Mouse (Mus musculus): ENCODE data around the gene Pitx3. TPM values are rescaled to one million over a fixed set of nuclear protein-coding genes. Genes with fewer than 3 reads are reported as not detected.

Gene Pitx3
- polyA plus RNA-seq, 1 experiment from 2014 or later, result 0.18 TPM

DNA sequence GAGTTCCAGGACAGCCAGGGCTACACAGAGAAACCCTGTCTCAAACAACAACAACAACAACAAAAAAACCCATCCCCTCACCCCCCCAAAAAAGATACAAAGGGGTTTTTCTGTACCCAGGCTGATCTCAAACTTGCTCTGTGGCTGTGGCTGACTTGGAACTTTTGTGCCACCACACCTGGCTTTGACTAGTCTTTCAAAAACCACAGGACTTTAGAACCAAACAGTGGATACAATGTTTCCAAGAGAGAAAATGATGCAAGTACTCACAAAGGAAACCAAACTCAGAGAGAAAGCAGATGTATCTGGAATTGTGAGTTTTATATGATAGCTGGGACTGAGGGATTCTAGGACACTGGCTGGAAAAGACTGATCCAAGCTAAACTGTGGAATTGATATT is 23.5 kb downstream of the Pitx3 start:
- ATAC-seq (ENCODE audit: low FRiP score), result no peak
- peak; percentile 8 for DNase-seq (ENCODE audit: low spot score, missing footprints)

DNA sequence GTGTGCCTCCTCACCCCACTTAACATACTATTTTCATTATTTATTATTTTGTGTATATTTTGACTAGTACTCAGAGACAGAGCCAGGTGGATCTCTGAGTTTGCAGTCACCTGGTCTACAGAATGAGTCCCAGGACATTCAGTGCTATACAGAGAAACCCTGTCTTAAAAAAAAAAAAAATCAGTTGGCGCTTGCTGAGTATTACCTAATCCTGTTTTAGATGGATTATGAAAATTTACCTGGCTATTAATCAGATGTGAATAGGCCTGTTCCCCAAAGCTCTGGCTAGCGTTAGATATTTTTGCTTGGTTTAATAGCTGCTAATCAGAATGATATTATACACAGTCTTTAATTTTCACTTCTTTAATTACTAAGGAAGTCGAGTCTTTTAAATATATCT is 24.2 kb downstream of the Pitx3 start:
- 84% methylated on average over 3 of the region's 3 CpGs for WGBS
- Histone ChIP-seq H3K27ac (ENCODE audit: low read depth, low read length) (no peak overlapping the region), H3K9me3 (ENCODE audit: control insufficient read depth, low read length) (no peaks in the 10 kb centered on the region), H3K4me3 (ENCODE audit: low read depth, low read length) (no peak overlapping the region), H3K9ac (ENCODE audit: low read length) (no peak overlapping the region), H3K4me2 (no peak overlapping the region), H3K4me1 (ENCODE audit: control insufficient read depth, insufficient read depth, low read length) (no peaks in the 10 kb centered on the region), H3K36me3 (ENCODE audit: control insufficient read depth, insufficient read depth, low read length) (no peaks in the 10 kb centered on the region), H3K27me3 (ENCODE audit: control insufficient read depth, insufficient read depth, low read length) (no peaks in the 10 kb centered on the region)
- ATAC-seq (ENCODE audit: low FRiP score) (no peak), DNase-seq (ENCODE audit: low spot score, missing footprints) (peak; percentile 64)

More for the DNA sequence above, 23.5 kb downstream of the Pitx3 start:
- no peak overlapping the region for H3K9ac ChIP-seq (ENCODE audit: low read length)
- H3K4me3 ChIP-seq (ENCODE audit: low read depth, low read length), result no peak overlapping the region
- no peaks in the 10 kb centered on the region for H3K27me3 ChIP-seq (ENCODE audit: control insufficient read depth, insufficient read depth, low read length)
- no peaks in the 10 kb centered on the region for H3K9me3 ChIP-seq (ENCODE audit: control insufficient read depth, low read length)
- H3K4me1 ChIP-seq (ENCODE audit: control insufficient read depth, insufficient read depth, low read length), result no peaks in the 10 kb centered on the region
- no peaks in the 10 kb centered on the region for H3K36me3 ChIP-seq (ENCODE audit: control insufficient read depth, insufficient read depth, low read length)
- H3K27ac ChIP-seq (ENCODE audit: low read depth, low read length), result no peak overlapping the region
- no peak overlapping the region for H3K4me2 ChIP-seq

- Histone ChIP-seq H3K27me3 (ENCODE audit: control insufficient read depth, insufficient read depth, low read length) (no peaks in the 10 kb centered on the region), H3K27ac (ENCODE audit: low read depth, low read length) (no peak overlapping the region), H3K9ac (ENCODE audit: low read length) (no peak overlapping the region), H3K4me2 (no peak overlapping the region), H3K9me3 (ENCODE audit: control insufficient read depth, low read length) (no peaks in the 10 kb centered on the region), H3K36me3 (ENCODE audit: control insufficient read depth, insufficient read depth, low read length) (no peaks in the 10 kb centered on the region), H3K4me3 (ENCODE audit: low read depth, low read length) (no peak overlapping the region), H3K4me1 (ENCODE audit: control insufficient read depth, insufficient read depth, low read length) (no peaks in the 10 kb centered on the region)
- peak; percentile 51 for DNase-seq (ENCODE audit: low spot score, missing footprints)
- 82% methylated on average over 6 of the region's 6 CpGs for WGBS
- no peak for ATAC-seq (ENCODE audit: low FRiP score)
Measured at GRCm38 (mm10) chr19:46120872-46121271, 27.3 kb downstream of the Pitx3 start.

GRCm38 (mm10) chr19:46119458-46119857 is 28.7 kb downstream of the Pitx3 start:
- ATAC-seq (ENCODE audit: low FRiP score) (no peak), DNase-seq (ENCODE audit: low spot score, missing footprints) (peak; percentile 26)
- H3K4me2 ChIP-seq, result no peak overlapping the region
- WGBS, result 95% methylated on average over 3 of the region's 3 CpGs
- no peaks in the 10 kb centered on the region for H3K9me3 ChIP-seq (ENCODE audit: control insufficient read depth, low read length)
- no peak overlapping the region for H3K4me3 ChIP-seq (ENCODE audit: low read depth, low read length)
- no peak overlapping the region for H3K9ac ChIP-seq (ENCODE audit: low read length)
- no peaks in the 10 kb centered on the region for H3K27me3 ChIP-seq (ENCODE audit: control insufficient read depth, insufficient read depth, low read length)
- no peak overlapping the region for H3K27ac ChIP-seq (ENCODE audit: low read depth, low read length)
- no peaks in the 10 kb centered on the region for H3K36me3 ChIP-seq (ENCODE audit: control insufficient read depth, insufficient read depth, low read length)
- no peaks in the 10 kb centered on the region for H3K4me1 ChIP-seq (ENCODE audit: control insufficient read depth, insufficient read depth, low read length)

DNA sequence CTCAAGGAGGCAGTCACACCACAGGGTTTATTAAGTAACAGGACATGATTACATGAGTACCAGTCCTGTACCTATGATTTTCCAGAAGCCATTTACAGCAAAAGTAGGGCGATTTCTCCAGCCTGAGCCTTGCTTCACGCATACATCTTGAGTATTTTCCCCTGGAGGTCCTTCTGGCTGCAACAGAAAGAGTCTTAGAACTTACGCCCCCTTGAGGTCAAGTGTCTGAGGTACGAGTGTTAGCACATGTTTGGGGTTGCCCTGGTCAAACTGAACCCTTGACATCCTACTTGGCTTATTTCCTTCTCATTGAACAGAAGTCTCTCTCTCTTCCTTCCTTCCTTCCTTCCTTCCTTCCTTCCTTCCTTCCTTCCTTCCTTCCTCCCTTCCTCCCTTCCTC is 33.5 kb downstream of the Pitx3 start:
- Histone ChIP-seq H3K4me3 (ENCODE audit: low read depth, low read length) (no peak overlapping the region), H3K27ac (ENCODE audit: low read depth, low read length) (no peak overlapping the region), H3K9me3 (ENCODE audit: control insufficient read depth, low read length) (no peaks in the 10 kb centered on the region), H3K4me1 (ENCODE audit: control insufficient read depth, insufficient read depth, low read length) (no peaks in the 10 kb centered on the region), H3K27me3 (ENCODE audit: control insufficient read depth, insufficient read depth, low read length) (no peaks in the 10 kb centered on the region), H3K9ac (ENCODE audit: low read length) (no peak overlapping the region), H3K36me3 (ENCODE audit: control insufficient read depth, insufficient read depth, low read length) (no peaks in the 10 kb centered on the region), H3K4me2 (no peak overlapping the region)
- DNase-seq (ENCODE audit: low spot score, missing footprints), result no peak
- 65% methylated on average over 4 of the region's 4 CpGs for WGBS
- ATAC-seq (ENCODE audit: low FRiP score), result no peak

GRCm38 (mm10) chr19:46110781-46111180 is 37.3 kb downstream of the Pitx3 start:
- ATAC-seq (ENCODE audit: low FRiP score) (no peak), DNase-seq (ENCODE audit: low spot score, missing footprints) (no peak)
- WGBS, result 91% methylated on average over 5 of the region's 5 CpGs
- Histone ChIP-seq H3K4me1 (ENCODE audit: control insufficient read depth, insufficient read depth, low read length) (no peaks in the 10 kb centered on the region), H3K27ac (ENCODE audit: low read depth, low read length) (no peak overlapping the region), H3K4me2 (no peak overlapping the region), H3K27me3 (ENCODE audit: control insufficient read depth, insufficient read depth, low read length) (no peaks in the 10 kb centered on the region), H3K36me3 (ENCODE audit: control insufficient read depth, insufficient read depth, low read length) (no peaks in the 10 kb centered on the region), H3K4me3 (ENCODE audit: low read depth, low read length) (no peak overlapping the region), H3K9me3 (ENCODE audit: control insufficient read depth, low read length) (no peaks in the 10 kb centered on the region), H3K9ac (ENCODE audit: low read length) (no peak overlapping the region)

DNA sequence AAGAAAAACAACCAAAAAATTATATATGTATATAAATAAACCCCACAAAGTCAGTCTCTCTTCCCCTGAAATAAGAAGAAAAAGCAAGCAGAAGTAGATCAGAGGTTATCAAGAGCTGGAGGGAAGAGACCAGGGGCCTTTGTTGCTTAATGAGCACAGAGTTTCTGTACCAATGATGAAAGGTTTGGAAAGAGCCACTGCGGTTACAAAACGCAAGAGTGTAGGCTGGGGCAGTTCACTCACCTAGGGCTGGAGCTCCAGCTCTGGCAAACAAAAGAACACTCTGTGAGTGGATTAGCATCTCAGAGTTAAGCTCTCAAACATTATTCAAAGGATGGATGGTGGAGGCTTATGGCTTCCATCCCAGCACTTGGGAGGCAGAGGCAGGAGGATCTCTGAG is 37.9 kb downstream of the Pitx3 start:
- Histone ChIP-seq H3K4me1 (ENCODE audit: control insufficient read depth, insufficient read depth, low read length) (no peaks in the 10 kb centered on the region), H3K36me3 (ENCODE audit: control insufficient read depth, insufficient read depth, low read length) (no peaks in the 10 kb centered on the region), H3K4me2 (no peak overlapping the region), H3K9ac (ENCODE audit: low read length) (no peak overlapping the region), H3K9me3 (ENCODE audit: control insufficient read depth, low read length) (no peaks in the 10 kb centered on the region), H3K27ac (ENCODE audit: low read depth, low read length) (no peak overlapping the region), H3K4me3 (ENCODE audit: low read depth, low read length) (no peak overlapping the region), H3K27me3 (ENCODE audit: control insufficient read depth, insufficient read depth, low read length) (no peaks in the 10 kb centered on the region)
- ATAC-seq (ENCODE audit: low FRiP score) (no peak), DNase-seq (ENCODE audit: low spot score, missing footprints) (no peak)
- WGBS, result 69% methylated on average over 2 of the region's 2 CpGs

DNA sequence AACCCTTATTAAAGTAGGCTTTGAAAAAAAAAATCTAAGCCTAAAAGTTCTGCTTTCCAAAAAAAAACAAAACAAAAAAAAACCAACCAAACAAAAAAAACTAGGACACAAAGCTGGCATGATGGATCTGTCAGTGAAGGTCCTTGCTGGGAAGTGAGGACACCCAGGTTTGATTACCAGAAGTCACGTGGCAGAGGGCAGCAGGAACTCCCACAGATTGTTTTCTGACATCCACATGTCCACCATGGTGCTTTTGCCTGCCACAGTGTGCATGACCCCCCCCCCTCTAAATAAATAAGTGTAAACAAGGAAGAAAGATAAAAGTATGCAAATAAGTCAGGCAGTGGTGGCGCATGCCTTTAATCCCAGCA is 44.0 kb downstream of the Pitx3 start:
- Histone ChIP-seq H3K4me1 (ENCODE audit: control insufficient read depth, insufficient read depth, low read length) (no peaks in the 10 kb centered on the region), H3K36me3 (ENCODE audit: control insufficient read depth, insufficient read depth, low read length) (no peaks in the 10 kb centered on the region), H3K4me2 (no peak overlapping the region), H3K27me3 (ENCODE audit: control insufficient read depth, insufficient read depth, low read length) (no peaks in the 10 kb centered on the region), H3K9ac (ENCODE audit: low read length) (no peak overlapping the region), H3K4me3 (ENCODE audit: low read depth, low read length) (no peak overlapping the region), H3K9me3 (ENCODE audit: control insufficient read depth, low read length) (no peaks in the 10 kb centered on the region), H3K27ac (ENCODE audit: low read depth, low read length) (no peak overlapping the region)
- ATAC-seq (ENCODE audit: low FRiP score) (no peak), DNase-seq (ENCODE audit: low spot score, missing footprints) (no peak)
- 83% methylated on average over 2 of the region's 2 CpGs for WGBS

DNA sequence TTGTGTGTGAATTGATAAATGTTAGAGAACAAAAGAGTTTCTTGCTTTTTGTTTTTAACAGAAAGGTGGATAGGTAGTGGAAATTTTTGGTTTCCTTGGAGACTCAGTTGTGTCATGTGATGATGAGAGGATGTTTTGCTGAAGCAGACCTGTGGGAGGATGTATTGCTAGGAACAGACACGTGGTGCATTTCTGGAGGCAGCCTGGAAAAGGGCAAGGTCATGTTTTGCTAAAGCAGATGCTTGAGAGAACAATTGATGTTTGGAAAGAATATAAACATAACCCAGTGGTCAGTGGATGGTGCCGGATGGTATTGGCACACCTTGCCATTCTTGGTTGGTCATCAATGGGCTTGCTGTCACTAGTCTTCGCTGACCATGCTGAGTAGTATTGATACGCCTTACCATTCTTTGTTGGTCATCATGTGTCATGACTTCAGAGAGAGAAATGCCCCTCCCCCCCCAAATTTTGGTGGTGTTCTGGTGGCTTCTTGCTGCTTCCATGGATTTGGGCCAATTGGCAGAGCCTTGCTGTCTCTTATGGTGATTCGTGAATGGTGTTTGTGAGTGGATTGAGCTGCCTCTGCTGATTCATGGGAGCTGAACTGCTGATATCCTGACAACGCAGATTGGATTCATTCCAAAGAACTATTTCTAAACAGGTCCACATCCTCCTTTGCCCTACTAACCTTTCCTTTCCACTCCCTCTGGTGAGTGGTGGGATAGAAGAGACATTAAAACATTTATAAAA is 44.5 kb downstream of the Pitx3 start:
- 90% methylated on average over 6 of the region's 6 CpGs for WGBS
- Histone ChIP-seq H3K27me3 (ENCODE audit: control insufficient read depth, insufficient read depth, low read length) (no peaks in the 10 kb centered on the region), H3K9me3 (ENCODE audit: control insufficient read depth, low read length) (no peaks in the 10 kb centered on the region), H3K9ac (ENCODE audit: low read length) (no peak overlapping the region), H3K4me2 (no peak overlapping the region), H3K27ac (ENCODE audit: low read depth, low read length) (no peak overlapping the region), H3K36me3 (ENCODE audit: control insufficient read depth, insufficient read depth, low read length) (no peaks in the 10 kb centered on the region), H3K4me1 (ENCODE audit: control insufficient read depth, insufficient read depth, low read length) (no peaks in the 10 kb centered on the region), H3K4me3 (ENCODE audit: low read depth, low read length) (no peak overlapping the region)
- ATAC-seq (ENCODE audit: low FRiP score) (no peak), DNase-seq (ENCODE audit: low spot score, missing footprints) (no peak)

Measured in midbrain, embryonic 11.5 days (tissue).